ENCODE assay signal across 21 mouse cellular contexts in the genomic region with DNA sequence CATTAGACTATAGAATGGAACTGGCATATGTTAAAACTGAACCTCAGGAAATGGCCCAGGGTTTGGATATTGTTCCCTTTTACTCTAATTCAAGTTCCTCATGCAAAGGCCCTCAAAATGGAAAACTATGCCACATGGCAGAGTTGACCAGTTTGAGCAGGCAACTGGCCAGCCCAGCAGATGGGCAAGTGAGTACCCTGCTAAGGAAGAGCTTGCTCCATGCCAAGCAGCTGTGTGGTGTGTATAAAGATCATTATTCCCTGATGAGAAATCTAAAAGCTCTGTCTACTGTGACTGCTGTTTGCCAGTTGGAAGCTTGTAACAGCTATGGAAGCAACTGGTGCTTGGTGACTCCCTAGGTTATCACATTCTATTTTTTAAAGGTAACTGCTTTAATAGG.
A peak's percentile ranks its signal among the peaks of the same experiment; 100 is the strongest.
DNase-seq lines count a peak whose midpoint lies in the region; ATAC-seq and TF ChIP-seq lines count a peak whose summit lies in the region.
"Had no signal": no experiment of that assay in that cellular context is flagged by ENCODE, and none has a peak within 500 bp of the region (broad histone marks: within the 10 kb centered on the region; RNA-seq: fewer than 3 reads in every experiment).

No protein-coding gene starts in this region.

- no peaks in the 10 kb centered on the region for H3K27me3 ChIP-seq in cerebellum, adult 2 months (ENCODE audit: control insufficient read depth, insufficient read depth, low read length)
- no peaks in the 10 kb centered on the region for H3K27me3 ChIP-seq in hindbrain, embryonic 13.5 days
- no peaks in the 10 kb centered on the region for H3K27me3 ChIP-seq in hindbrain, embryonic 10.5 days (ENCODE audit: insufficient read depth, poor library complexity, severe bottlenecking)
- H3K27me3 ChIP-seq in midbrain, postnatal 0 days (ENCODE audit: insufficient read depth, low read length) = no peaks in the 10 kb centered on the region
- H3K27me3 ChIP-seq in midbrain, embryonic 10.5 days (ENCODE audit: low read depth, poor library complexity, severe bottlenecking) = no peaks in the 10 kb centered on the region
- no peaks in the 10 kb centered on the region for H3K27me3 ChIP-seq in hindbrain, postnatal 0 days (ENCODE audit: insufficient read depth, low read length)
- H3K27me3 ChIP-seq in heart, adult 2 months (ENCODE audit: control insufficient read depth, insufficient read depth, low read length) = no peaks in the 10 kb centered on the region
- H3K27me3 ChIP-seq: embryonic facial prominence, embryonic 13.5 days; heart, embryonic 15.5 days; megakaryocyte, embryonic 14.5 days had no signal

- no peak overlapping the region for H3K4me2 ChIP-seq in hindbrain, embryonic 13.5 days
- H3K4me2 ChIP-seq in midbrain, postnatal 0 days (ENCODE audit: low read depth, low read length, poor library complexity, severe bottlenecking) = no peak overlapping the region
- H3K4me2 ChIP-seq in hindbrain, postnatal 0 days (ENCODE audit: low read depth, low read length) = no peak overlapping the region
- H3K4me2 ChIP-seq: embryonic facial prominence, embryonic 13.5 days; heart, embryonic 15.5 days had no signal

- intact Hi-C loops in heart, adult 2 months (cut with DNase I) = no loop called here

- TF ChIP-seq CTCF in cerebellum, adult 2 months (IDR thresholded peaks at IDR 0.05; ENCODE audit: borderline replicate concordance, insufficient read depth, low read depth, low read length) = no peak
- TF ChIP-seq CTCF in midbrain, postnatal 0 days (IDR thresholded peaks at IDR 0.05) = no peak
- no peak for TF ChIP-seq CTCF in hindbrain, postnatal 0 days (IDR thresholded peaks at IDR 0.05; ENCODE audit: low read depth)
- TF ChIP-seq CTCF in heart, adult 2 months (IDR thresholded peaks at IDR 0.05) = no peak

- no peak overlapping the region for H3K4me3 ChIP-seq in cerebellum, adult 2 months (replicated peaks; ENCODE audit: insufficient read depth, low read depth, low read length)
- H3K4me3 ChIP-seq in hindbrain, embryonic 13.5 days = no peak overlapping the region
- H3K4me3 ChIP-seq in hindbrain, embryonic 10.5 days = no peak overlapping the region
- no peak overlapping the region for H3K4me3 ChIP-seq in midbrain, postnatal 0 days (ENCODE audit: low read depth, low read length)
- H3K4me3 ChIP-seq in midbrain, embryonic 10.5 days = no peak overlapping the region
- H3K4me3 ChIP-seq in hindbrain, postnatal 0 days (ENCODE audit: low read length) = no peak overlapping the region
- H3K4me3 ChIP-seq in heart, adult 2 months = no peak overlapping the region
- H3K4me3 ChIP-seq: embryonic facial prominence, embryonic 13.5 days; heart, embryonic 15.5 days; left cerebral cortex, adult 2 months; limb, embryonic 10.5 days; megakaryocyte, embryonic 14.5 days had no signal

- H3K79me2 ChIP-seq in heart, adult 2 months (replicated peaks; ENCODE audit: control insufficient read depth, insufficient read depth, low read length) = no peaks in the 10 kb centered on the region

- no peak for TF ChIP-seq EP300 in heart, adult 2 months (IDR thresholded peaks at IDR 0.05; ENCODE audit: insufficient read depth, low read depth, low read length)

- peak; percentile 92 to 96 for DNase-seq in cerebellum, postnatal 10 days
- no peak for DNase-seq in cerebellum, adult 2 months
- no peak for DNase-seq in hindbrain, embryonic 10.5 days (ENCODE audit: low spot score)
- peak; percentile 83 for DNase-seq in midbrain, postnatal 0 days (ENCODE audit: low spot score)
- DNase-seq in midbrain, embryonic 10.5 days (ENCODE audit: low spot score) = no peak
- DNase-seq in hindbrain, postnatal 0 days (ENCODE audit: low spot score) = peak; percentile 83
- DNase-seq in heart, adult 2 months = no peak
- DNase-seq: adrenal gland, adult 2 months; cerebellum, adult 11-12 months; gastrocnemius, postnatal 25 days; heart, postnatal 4 days; liver, postnatal 0 days; lung, postnatal 14 days; right cerebral cortex, postnatal 25 days had no signal

- no peaks in the 10 kb centered on the region for H3K9me3 ChIP-seq in hindbrain, embryonic 13.5 days
- no peaks in the 10 kb centered on the region for H3K9me3 ChIP-seq in hindbrain, embryonic 10.5 days
- H3K9me3 ChIP-seq in midbrain, postnatal 0 days (ENCODE audit: low read length) = no peaks in the 10 kb centered on the region
- no peaks in the 10 kb centered on the region for H3K9me3 ChIP-seq in midbrain, embryonic 10.5 days (replicated peaks)
- no peaks in the 10 kb centered on the region for H3K9me3 ChIP-seq in hindbrain, postnatal 0 days (ENCODE audit: low read length)
- H3K9me3 ChIP-seq: embryonic facial prominence, embryonic 13.5 days; heart, embryonic 15.5 days; limb, embryonic 10.5 days; megakaryocyte, embryonic 14.5 days had no signal

- 0 out of 2 replicates have a peak, but pooled peaks have one; percentile 57 for ATAC-seq in hindbrain, embryonic 13.5 days (ENCODE audit: low FRiP score)
- peak; percentile 63; the same call in 1 of the 2 replicates for ATAC-seq in midbrain, postnatal 0 days (ENCODE audit: low FRiP score)
- ATAC-seq in hindbrain, postnatal 0 days = peak; percentile 92
- ATAC-seq: intestine, postnatal 0 days; liver, postnatal 0 days had no signal

- no peak overlapping the region for H3K27ac ChIP-seq in cerebellum, adult 2 months (ENCODE audit: insufficient read depth, low read length)
- H3K27ac ChIP-seq in hindbrain, embryonic 13.5 days = no peak overlapping the region
- H3K27ac ChIP-seq in hindbrain, embryonic 10.5 days = no peak overlapping the region
- H3K27ac ChIP-seq in midbrain, postnatal 0 days (ENCODE audit: low read depth, low read length) = no peak overlapping the region
- H3K27ac ChIP-seq in midbrain, embryonic 10.5 days (replicated peaks) = no peak overlapping the region
- no peak overlapping the region for H3K27ac ChIP-seq in hindbrain, postnatal 0 days
- H3K27ac ChIP-seq in heart, adult 2 months = no peak overlapping the region
- H3K27ac ChIP-seq: embryonic facial prominence, embryonic 13.5 days; heart, embryonic 15.5 days; left cerebral cortex, adult 2 months; limb, embryonic 10.5 days had no signal

- no peak for TF ChIP-seq POLR2A in cerebellum, adult 2 months (IDR thresholded peaks at IDR 0.05; ENCODE audit: borderline replicate concordance, insufficient read depth, low read length)
- no peak for TF ChIP-seq POLR2A in heart, adult 2 months (IDR thresholded peaks at IDR 0.05; ENCODE audit: insufficient read depth, low read depth, low read length)

- H3K9ac ChIP-seq in hindbrain, embryonic 13.5 days = no peak overlapping the region
- no peak overlapping the region for H3K9ac ChIP-seq in midbrain, postnatal 0 days (replicated peaks; ENCODE audit: low read length, poor library complexity, severe bottlenecking)
- H3K9ac ChIP-seq in hindbrain, postnatal 0 days (replicated peaks; ENCODE audit: low read length) = no peak overlapping the region
- H3K9ac ChIP-seq in heart, adult 2 months (ENCODE audit: low read depth, low read length) = no peak overlapping the region
- H3K9ac ChIP-seq: embryonic facial prominence, embryonic 13.5 days; heart, embryonic 15.5 days; liver, postnatal 0 days had no signal

- H3K36me3 ChIP-seq in hindbrain, embryonic 13.5 days = no peaks in the 10 kb centered on the region
- no peaks in the 10 kb centered on the region for H3K36me3 ChIP-seq in hindbrain, embryonic 10.5 days
- H3K36me3 ChIP-seq in midbrain, postnatal 0 days (ENCODE audit: insufficient read depth, low read length) = no peaks in the 10 kb centered on the region
- H3K36me3 ChIP-seq in midbrain, embryonic 10.5 days = no peaks in the 10 kb centered on the region
- no peaks in the 10 kb centered on the region for H3K36me3 ChIP-seq in hindbrain, postnatal 0 days (ENCODE audit: insufficient read depth, low read length)
- no peaks in the 10 kb centered on the region for H3K36me3 ChIP-seq in heart, adult 2 months (ENCODE audit: control insufficient read depth, insufficient read depth, low read length)
- H3K36me3 ChIP-seq: embryonic facial prominence, embryonic 13.5 days; heart, embryonic 15.5 days; limb, embryonic 10.5 days had no signal

- H3K4me1 ChIP-seq in cerebellum, adult 2 months (ENCODE audit: control insufficient read depth, insufficient read depth, low read length) = no peaks in the 10 kb centered on the region
- no peaks in the 10 kb centered on the region for H3K4me1 ChIP-seq in hindbrain, embryonic 13.5 days (replicated peaks)
- H3K4me1 ChIP-seq in hindbrain, embryonic 10.5 days (replicated peaks) = no peaks in the 10 kb centered on the region
- no peaks in the 10 kb centered on the region for H3K4me1 ChIP-seq in midbrain, postnatal 0 days (ENCODE audit: insufficient read depth, low read length)
- H3K4me1 ChIP-seq in midbrain, embryonic 10.5 days = no peaks in the 10 kb centered on the region
- H3K4me1 ChIP-seq in hindbrain, postnatal 0 days (ENCODE audit: insufficient read depth, low read length) = no peaks in the 10 kb centered on the region
- no peaks in the 10 kb centered on the region for H3K4me1 ChIP-seq in heart, adult 2 months (ENCODE audit: control insufficient read depth, insufficient read depth, low read length)
- H3K4me1 ChIP-seq: embryonic facial prominence, embryonic 13.5 days; heart, embryonic 15.5 days; limb, embryonic 10.5 days had no signal

Comparison
In these comparisons a context has a peak if more than half of its experiments do, and no peak if none do; other contexts are left out.
1. DNase-seq: peak in cerebellum, postnatal 10 days (2 of 2), midbrain, postnatal 0 days (single experiment) and hindbrain, postnatal 0 days (single experiment); none in cerebellum, adult 2 months (0 of 2), hindbrain, embryonic 10.5 days (single experiment), midbrain, embryonic 10.5 days (single experiment) and heart, adult 2 months (0 of 2).
2. Peak in every context shown above with its lines, with median percentiles within 50 percentile points of each other: ATAC-seq.